Mouse (Mus musculus) liver, embryonic 12.5 days (tissue): ENCODE results near the gene Zfp704. TPM values are rescaled to one million over a fixed set of nuclear protein-coding genes. Genes with fewer than 3 reads are reported as not detected.

Experiments
- ATAC-seq: fragments of 200-750 bp; cut with Nextera tagmentation; 2 replicates; pipeline ENCODE4 v1.8.0; 2017; ENCODE audit warnings: moderate number of reproducible peaks, mild to moderate bottlenecking, moderate library complexity
- H3K27ac ChIP-seq: fragments of 300-500 bp; sonication (generic); 2 replicates; pipeline ENCODE4 v1.5.1; 2016; ENCODE audit warnings: mild to moderate bottlenecking
- H3K27me3 ChIP-seq: fragments of 300-500 bp; sonication (generic); replicated peaks from 2 replicates; pipeline ENCODE4 v1.6.1; 2016; ENCODE audit warnings: mild to moderate bottlenecking, moderate library complexity
- H3K36me3 ChIP-seq: fragments of 300-500 bp; sonication (generic); 2 replicates; pipeline ENCODE4 v1.6.1; 2016; ENCODE audit warnings: mild to moderate bottlenecking, moderate library complexity
- H3K4me1 ChIP-seq: fragments of 300-500 bp; sonication (generic); 2 replicates; pipeline ENCODE4 v1.6.1; 2016
- H3K4me2 ChIP-seq: fragments of 300-500 bp; sonication (generic); 2 replicates; pipeline ENCODE4 v1.6.1; 2016; ENCODE audit warnings: mild to moderate bottlenecking, moderate library complexity
- H3K4me3 ChIP-seq: fragments of 300-500 bp; sonication (generic); 2 replicates; pipeline ENCODE4 v1.5.1; 2016; ENCODE audit warnings: mild to moderate bottlenecking, moderate library complexity
- H3K9ac ChIP-seq: fragments of 300-500 bp; sonication (generic); 2 replicates; pipeline ENCODE4 v1.6.1; 2016; ENCODE audit warnings: mild to moderate bottlenecking, moderate library complexity
- H3K9me3 ChIP-seq: fragments of 300-500 bp; sonication (generic); replicated peaks from 2 replicates; pipeline ENCODE4 v1.6.1; 2016; ENCODE audit warnings: mild to moderate bottlenecking, moderate library complexity
- WGBS: fragments of 180-500 bp; shearing (Covaris S2); methylation state at CpG from one replicate; pipeline ENCODE4 v1.1.7; 2016; ENCODE audit not compliant: insufficient replicate concordance; 5-methylcytosine and 5-hydroxymethylcytosine counted together
- polyA plus RNA-seq: library from polyadenylated mRNA; unstranded; fragments of >200 nt; fragmentation: Nextera tagmentation; extraction: Ambion mirVana; gene quantifications from 2 replicates; pipeline ENCODE4 v1.2.1, GENCODE M21; 2016

The Zfp704 gene
- polyA plus RNA-seq, 1 experiment from 2014 or later: 1.8 TPM

DNA sequence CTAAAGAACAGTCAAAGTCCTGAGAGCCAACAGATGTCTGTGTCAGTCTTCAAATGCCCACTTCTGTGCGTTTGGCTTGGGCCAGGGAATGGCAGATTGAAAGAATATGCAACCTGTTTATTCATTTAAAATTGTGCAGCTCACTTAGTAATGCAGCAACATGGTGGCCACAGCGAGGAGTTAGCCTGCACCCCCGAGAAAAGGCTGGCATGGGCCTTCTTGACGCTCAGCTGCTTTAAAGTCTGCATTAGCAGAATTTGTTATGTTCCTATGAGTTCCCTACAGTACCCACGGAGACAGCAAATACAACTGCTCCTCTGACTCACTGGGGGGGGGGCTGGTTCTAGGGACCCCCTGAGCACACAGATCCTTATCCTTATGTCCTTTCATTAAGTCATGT lies 184.2 kb downstream of the Zfp704 start:
- H3K27me3 ChIP-seq: no peaks in the 10 kb centered on the region
- ATAC-seq: no peak
- H3K4me2 ChIP-seq: no peak overlapping the region
- no peak overlapping the region for H3K4me3 ChIP-seq
- H3K4me1 ChIP-seq: no peaks in the 10 kb centered on the region
- 81% methylated on average over 5 of the region's 5 CpGs for WGBS
- no peaks in the 10 kb centered on the region for H3K36me3 ChIP-seq
- H3K27ac ChIP-seq: no peak overlapping the region
- no peak overlapping the region for H3K9ac ChIP-seq
- H3K9me3 ChIP-seq: no peaks in the 10 kb centered on the region

DNA sequence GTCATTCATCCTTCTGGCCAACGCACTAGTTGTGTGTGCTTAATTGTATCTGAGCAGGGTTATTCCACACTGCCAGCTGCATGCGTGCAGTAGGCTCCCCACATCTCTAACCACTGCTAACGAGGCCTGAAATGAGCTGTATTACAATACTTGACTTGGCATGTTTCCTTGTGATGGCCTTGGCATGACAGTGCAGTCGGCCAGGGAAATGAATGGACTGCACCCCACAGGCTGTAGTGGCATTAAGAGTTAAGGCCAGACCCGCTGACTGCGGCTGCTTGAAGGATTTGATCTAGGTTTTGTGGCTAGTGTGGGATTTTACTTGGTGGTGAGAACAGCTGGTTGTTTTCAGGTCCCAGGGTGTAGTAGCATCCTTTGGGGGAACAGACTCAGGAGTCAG lies 185.2 kb downstream of the Zfp704 start:
- H3K4me1 ChIP-seq: no peaks in the 10 kb centered on the region
- H3K27me3 ChIP-seq: no peaks in the 10 kb centered on the region
- H3K9me3 ChIP-seq: no peaks in the 10 kb centered on the region
- 75% methylated on average over 6 of the region's 6 CpGs for WGBS
- no peak overlapping the region for H3K4me3 ChIP-seq
- no peaks in the 10 kb centered on the region for H3K36me3 ChIP-seq
- no peak overlapping the region for H3K9ac ChIP-seq
- no peak overlapping the region for H3K27ac ChIP-seq
- H3K4me2 ChIP-seq: no peak overlapping the region
- no peak for ATAC-seq

GRCm38 (mm10) chr3:9423669-9424068 lies 186.2 kb downstream of the Zfp704 start:
- Histone ChIP-seq H3K9me3 (no peaks in the 10 kb centered on the region), H3K27me3 (no peaks in the 10 kb centered on the region), H3K9ac (no peak overlapping the region), H3K27ac (no peak overlapping the region), H3K4me3 (no peak overlapping the region), H3K4me2 (no peak overlapping the region), H3K4me1 (no peaks in the 10 kb centered on the region), H3K36me3 (no peaks in the 10 kb centered on the region)
- 83% methylated on average over 6 of the region's 6 CpGs for WGBS
- ATAC-seq: no peak

DNA sequence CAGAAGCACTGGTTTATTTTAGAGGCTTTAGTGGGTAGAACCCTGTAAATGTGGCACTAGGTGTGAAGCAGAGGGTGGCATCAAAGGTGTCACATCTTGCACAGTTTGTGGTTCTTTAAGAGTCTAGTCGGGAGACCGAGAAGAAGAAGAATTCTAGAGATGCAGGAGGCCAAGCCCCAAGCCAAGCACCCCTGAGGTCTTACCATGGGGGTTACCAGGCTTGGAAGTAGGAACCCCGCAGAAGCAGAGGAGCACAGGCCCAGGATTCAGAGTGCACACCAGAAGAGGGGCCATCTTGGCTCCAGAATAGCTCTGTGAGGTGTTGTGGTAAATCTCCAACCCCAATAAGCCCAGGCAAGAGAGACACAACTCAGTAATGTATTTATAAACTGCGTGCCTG lies 201.0 kb downstream of the Zfp704 start:
- Histone ChIP-seq H3K4me3 (no peak overlapping the region), H3K4me1 (peaks cover 34% of the 10 kb centered on the region), H3K4me2 (no peak overlapping the region), H3K9me3 (no peaks in the 10 kb centered on the region), H3K27me3 (no peaks in the 10 kb centered on the region), H3K9ac (no peak overlapping the region), H3K36me3 (no peaks in the 10 kb centered on the region), H3K27ac (no peak overlapping the region)
- WGBS: 77% methylated on average over 4 of the region's 4 CpGs
- ATAC-seq: no peak

GRCm38 (mm10) chr3:9407801-9408200 lies 202.1 kb downstream of the Zfp704 start:
- Histone ChIP-seq H3K27me3 (no peaks in the 10 kb centered on the region), H3K4me3 (no peak overlapping the region), H3K9ac (no peak overlapping the region), H3K36me3 (no peaks in the 10 kb centered on the region), H3K4me1 (peaks cover 45% of the 10 kb centered on the region), H3K4me2 (no peak overlapping the region), H3K27ac (no peak overlapping the region; the same call in 1 of the 2 replicates), H3K9me3 (no peaks in the 10 kb centered on the region)
- 69% methylated on average over 10 of the region's 10 CpGs for WGBS
- no peak for ATAC-seq

DNA sequence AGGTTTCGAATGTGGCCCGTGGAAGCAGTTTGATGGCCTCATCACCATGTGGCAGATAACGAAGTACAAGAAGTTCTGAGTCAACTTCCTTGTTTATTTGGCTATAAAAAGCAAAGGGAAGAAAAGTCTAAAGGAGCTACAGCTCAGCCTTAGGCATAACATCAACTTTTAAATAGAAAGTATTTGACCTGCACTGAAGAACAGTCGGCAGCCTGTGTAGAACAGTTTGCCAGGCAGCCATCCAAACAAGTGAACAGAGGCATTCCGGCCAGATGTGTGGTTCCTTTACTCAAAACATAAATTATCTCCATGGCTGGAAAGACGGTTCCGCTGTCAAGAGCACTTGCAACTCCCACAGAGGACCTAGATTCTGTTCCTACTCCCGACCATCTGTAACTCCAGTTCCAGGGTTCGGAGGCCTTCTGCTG lies 202.8 kb downstream of the Zfp704 start:
- no peak overlapping the region for H3K4me2 ChIP-seq
- H3K36me3 ChIP-seq: no peaks in the 10 kb centered on the region
- peak overlapping the region; percentile 22; the same call in 1 of the 2 replicates for H3K27ac ChIP-seq
- H3K27me3 ChIP-seq: no peaks in the 10 kb centered on the region
- H3K9me3 ChIP-seq: no peaks in the 10 kb centered on the region
- peaks cover 52% of the 10 kb centered on the region for H3K4me1 ChIP-seq
- no peak overlapping the region for H3K9ac ChIP-seq
- no peak overlapping the region for H3K4me3 ChIP-seq
- 50% methylated on average over 9 of the region's 9 CpGs for WGBS
- no peak for ATAC-seq

- no peak overlapping the region for H3K4me3 ChIP-seq
- no peak overlapping the region for H3K4me2 ChIP-seq
- WGBS: 65% methylated on average over 9 of the region's 9 CpGs
- H3K27me3 ChIP-seq: no peaks in the 10 kb centered on the region
- H3K27ac ChIP-seq: no peak overlapping the region
- no peaks in the 10 kb centered on the region for H3K36me3 ChIP-seq
- no peaks in the 10 kb centered on the region for H3K9me3 ChIP-seq
- ATAC-seq: no peak
- peaks cover 68% of the 10 kb centered on the region for H3K4me1 ChIP-seq
- no peak overlapping the region for H3K9ac ChIP-seq
These were observed 204.5 kb downstream of the Zfp704 start for GRCm38 (mm10) chr3:9405341-9405740.

GRCm38 (mm10) chr3:9403255-9404050 lies 206.4 kb downstream of the Zfp704 start:
- Histone ChIP-seq H3K27me3 (no peaks in the 10 kb centered on the region), H3K4me2 (peak overlapping the region; percentile 42), H3K4me1 (peaks cover 68% of the 10 kb centered on the region), H3K9me3 (no peaks in the 10 kb centered on the region), H3K36me3 (no peaks in the 10 kb centered on the region), H3K4me3 (0 out of 2 replicates have a peak overlapping the region, but pooled peaks have one; percentile 5), H3K27ac (peak overlapping the region; percentile 61), H3K9ac (no peak overlapping the region)
- WGBS: 10% methylated on average over 5 of the region's 5 CpGs
- ATAC-seq: peak; percentile 66

GRCm38 (mm10) chr3:9402836-9403235 lies 207.0 kb downstream of the Zfp704 start:
- no peak overlapping the region for H3K9ac ChIP-seq
- WGBS: 10% methylated on average over 5 of the region's 5 CpGs
- peak overlapping the region; percentile 61 for H3K27ac ChIP-seq
- no peaks in the 10 kb centered on the region for H3K27me3 ChIP-seq
- H3K9me3 ChIP-seq: no peaks in the 10 kb centered on the region
- H3K4me1 ChIP-seq: peaks cover 71% of the 10 kb centered on the region
- no peak for ATAC-seq
- H3K4me2 ChIP-seq: peak overlapping the region; percentile 42
- H3K36me3 ChIP-seq: no peaks in the 10 kb centered on the region
- 0 out of 2 replicates have a peak overlapping the region, but pooled peaks have one; percentile 5 for H3K4me3 ChIP-seq

DNA sequence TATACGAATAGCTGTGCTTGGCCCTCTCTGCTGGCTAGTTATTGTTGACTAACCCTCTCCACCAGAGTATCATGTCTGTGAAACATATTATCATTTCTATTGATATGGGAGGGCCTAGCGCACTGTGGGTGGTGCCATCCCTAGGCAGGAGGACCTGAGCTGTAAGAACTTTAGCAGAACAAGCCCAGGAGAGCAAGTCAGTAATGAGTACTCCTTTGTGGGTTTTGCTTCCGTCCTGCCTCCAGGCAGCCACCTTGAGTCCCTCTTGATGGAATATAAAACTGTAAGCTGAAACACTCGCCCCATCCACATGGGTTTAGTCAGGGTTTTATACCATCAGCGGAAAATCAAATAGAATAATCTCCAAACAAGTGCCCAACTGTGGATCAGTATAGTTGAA lies 207.5 kb downstream of the Zfp704 start:
- Histone ChIP-seq H3K4me3 (no peak overlapping the region), H3K4me1 (peaks cover 68% of the 10 kb centered on the region), H3K9ac (no peak overlapping the region), H3K27ac (peak overlapping the region; percentile 7; the same call in 1 of the 2 replicates), H3K36me3 (no peaks in the 10 kb centered on the region), H3K9me3 (no peaks in the 10 kb centered on the region), H3K4me2 (peak overlapping the region; percentile 16), H3K27me3 (no peaks in the 10 kb centered on the region; the same call in 1 of the 2 replicates)
- WGBS: 45% methylated on average over 5 of the region's 5 CpGs
- no peak for ATAC-seq

DNA sequence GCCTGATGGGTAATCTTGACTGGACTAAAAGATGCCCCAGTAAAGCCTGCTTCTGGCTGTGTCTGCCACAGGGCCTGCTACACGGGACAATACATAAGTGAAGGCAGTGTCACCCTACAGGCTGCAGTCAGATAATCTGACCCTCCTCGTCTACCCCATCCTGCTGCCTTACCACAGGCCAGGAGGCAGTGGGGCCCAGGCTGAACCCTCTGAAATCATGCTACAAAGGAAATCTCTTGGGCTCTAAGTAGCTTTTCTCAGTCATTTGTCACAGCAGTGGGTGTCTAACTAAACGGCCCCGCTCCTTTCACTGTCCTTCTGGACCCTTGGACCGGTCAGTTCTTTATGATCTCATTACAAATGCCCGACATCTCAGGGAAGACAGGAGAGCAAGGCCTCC lies 208.2 kb downstream of the Zfp704 start:
- Histone ChIP-seq H3K27me3 (no peaks in the 10 kb centered on the region; the same call in 1 of the 2 replicates), H3K4me3 (no peak overlapping the region), H3K4me1 (peaks cover 61% of the 10 kb centered on the region), H3K27ac (0 out of 2 replicates have a peak overlapping the region, but pooled peaks have one; percentile 10), H3K36me3 (no peaks in the 10 kb centered on the region), H3K4me2 (no peak overlapping the region), H3K9ac (no peak overlapping the region), H3K9me3 (no peaks in the 10 kb centered on the region)
- ATAC-seq: no peak
- WGBS: 42% methylated on average over 6 of the region's 6 CpGs

DNA sequence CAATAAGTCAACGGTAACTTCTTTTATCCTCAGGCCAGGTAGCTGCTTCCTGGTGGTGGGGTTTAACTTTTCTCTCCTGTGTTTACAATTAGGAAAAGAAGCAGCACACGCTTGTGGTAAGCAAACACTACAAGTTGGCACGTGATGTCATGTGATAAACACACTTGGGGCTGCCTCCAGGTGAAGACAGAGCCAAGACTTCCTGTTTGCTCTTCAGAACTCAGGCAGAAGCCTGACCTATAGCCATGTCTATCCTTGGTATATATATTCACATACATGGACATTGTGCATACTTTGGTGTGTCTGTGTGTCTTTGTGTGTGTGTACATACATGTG lies 209.0 kb downstream of the Zfp704 start:
- no peak overlapping the region for H3K4me3 ChIP-seq
- no peaks in the 10 kb centered on the region for H3K36me3 ChIP-seq
- no peaks in the 10 kb centered on the region for H3K9me3 ChIP-seq
- no peak overlapping the region for H3K27ac ChIP-seq
- WGBS: 41% methylated on average over 3 of the region's 3 CpGs
- H3K9ac ChIP-seq: no peak overlapping the region
- H3K4me2 ChIP-seq: no peak overlapping the region
- ATAC-seq: no peak
- peaks cover 53% of the 10 kb centered on the region for H3K4me1 ChIP-seq
- H3K27me3 ChIP-seq: no peaks in the 10 kb centered on the region; the same call in 1 of the 2 replicates
